Mouse (Mus musculus): ENCODE data around the gene Cybb. TPM values are rescaled to one million over a fixed set of nuclear protein-coding genes. Genes with fewer than 3 reads are reported as not detected.

Cybb gene
- polyA plus RNA-seq, 1 experiment from 2014 or later, result 1.3 TPM

DNA sequence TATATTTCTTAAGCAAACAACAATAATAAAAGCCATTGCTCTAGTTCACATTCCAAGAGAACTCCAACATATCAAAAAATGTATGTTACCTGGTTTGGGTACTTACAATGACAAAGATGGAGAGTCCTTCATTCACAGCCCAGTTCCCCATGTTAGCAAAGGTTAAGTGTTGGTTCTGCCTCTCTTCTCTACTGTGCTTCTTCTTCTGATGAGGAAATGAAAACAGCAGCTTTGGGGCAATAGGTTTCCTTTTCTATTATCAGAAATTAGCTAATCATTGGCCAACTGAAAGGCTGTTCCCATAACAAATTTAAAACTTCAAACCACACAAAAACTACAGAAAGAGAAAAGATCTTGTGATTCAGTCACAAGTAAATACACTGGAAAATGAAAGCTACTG, 18.5 kb downstream of the Cybb start:
- no peaks in the 10 kb centered on the region for H3K36me3 ChIP-seq (replicated peaks; ENCODE audit: control insufficient read depth, insufficient read depth, low read depth, low read length)
- no peak overlapping the region for H3K9ac ChIP-seq (replicated peaks; ENCODE audit: low read length)
- H3K4me1 ChIP-seq (ENCODE audit: control insufficient read depth, insufficient read depth, low read length), result no peaks in the 10 kb centered on the region
- no peak overlapping the region for H3K4me2 ChIP-seq (ENCODE audit: low read depth, low read length)
- ATAC-seq (replicated peaks; ENCODE audit: insufficient number of reproducible peaks, low FRiP score, low TSS enrichment, low read depth) (no peak), DNase-seq (ENCODE audit: low spot score) (no peak)
- H3K27me3 ChIP-seq (ENCODE audit: control insufficient read depth, insufficient read depth, low read length), result no peaks in the 10 kb centered on the region
- no peak overlapping the region for H3K27ac ChIP-seq (replicated peaks; ENCODE audit: low read depth, low read length)
- no peaks in the 10 kb centered on the region for H3K9me3 ChIP-seq (replicated peaks; ENCODE audit: control insufficient read depth, low read length)
- H3K4me3 ChIP-seq (ENCODE audit: low read depth, low read length), result no peak overlapping the region

DNA sequence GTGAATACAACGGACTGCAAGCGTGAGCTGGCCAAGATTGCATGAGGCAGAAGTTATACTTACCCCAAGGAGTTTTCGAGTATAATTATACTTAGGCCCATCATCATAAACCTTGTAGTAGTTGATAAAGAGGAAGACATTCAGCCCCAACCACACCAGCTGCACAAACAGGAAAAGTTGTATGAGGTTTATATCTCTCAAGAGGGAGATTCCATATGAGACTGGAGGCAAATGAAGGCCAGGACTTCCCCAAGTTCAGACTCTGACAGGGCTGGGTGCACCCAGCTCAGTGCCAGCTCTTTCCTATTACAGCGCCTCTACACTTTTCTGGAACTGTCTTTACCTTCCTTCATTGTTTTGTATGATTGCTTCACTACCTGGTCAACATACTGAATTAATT, 20.6 kb downstream of the Cybb start:
- Histone ChIP-seq H3K9me3 (replicated peaks; ENCODE audit: control insufficient read depth, low read length) (no peaks in the 10 kb centered on the region), H3K4me2 (ENCODE audit: low read depth, low read length) (no peak overlapping the region), H3K4me3 (ENCODE audit: low read depth, low read length) (no peak overlapping the region), H3K27me3 (ENCODE audit: control insufficient read depth, insufficient read depth, low read length) (no peaks in the 10 kb centered on the region), H3K36me3 (replicated peaks; ENCODE audit: control insufficient read depth, insufficient read depth, low read depth, low read length) (no peaks in the 10 kb centered on the region), H3K27ac (replicated peaks; ENCODE audit: low read depth, low read length) (no peak overlapping the region), H3K4me1 (ENCODE audit: control insufficient read depth, insufficient read depth, low read length) (no peaks in the 10 kb centered on the region), H3K9ac (replicated peaks; ENCODE audit: low read length) (no peak overlapping the region)
- WGBS, result 84% methylated on average over 4 of the region's 4 CpGs
- ATAC-seq (replicated peaks; ENCODE audit: insufficient number of reproducible peaks, low FRiP score, low TSS enrichment, low read depth), result no peak
- DNase-seq (ENCODE audit: low spot score), result no peak

GRCm38 (mm10) chrX:9465890-9466289, 21.7 kb downstream of the Cybb start:
- no peaks in the 10 kb centered on the region for H3K9me3 ChIP-seq (replicated peaks; ENCODE audit: control insufficient read depth, low read length)
- no peak overlapping the region for H3K4me3 ChIP-seq (ENCODE audit: low read depth, low read length)
- ATAC-seq (replicated peaks; ENCODE audit: insufficient number of reproducible peaks, low FRiP score, low TSS enrichment, low read depth) (no peak), DNase-seq (ENCODE audit: low spot score) (no peak)
- H3K4me2 ChIP-seq (ENCODE audit: low read depth, low read length), result no peak overlapping the region
- no peak overlapping the region for H3K27ac ChIP-seq (replicated peaks; ENCODE audit: low read depth, low read length)
- H3K9ac ChIP-seq (replicated peaks; ENCODE audit: low read length), result no peak overlapping the region
- 64% methylated on average over 2 of the region's 2 CpGs for WGBS
- H3K27me3 ChIP-seq (ENCODE audit: control insufficient read depth, insufficient read depth, low read length), result no peaks in the 10 kb centered on the region
- H3K36me3 ChIP-seq (replicated peaks; ENCODE audit: control insufficient read depth, insufficient read depth, low read depth, low read length), result no peaks in the 10 kb centered on the region
- H3K4me1 ChIP-seq (ENCODE audit: control insufficient read depth, insufficient read depth, low read length), result no peaks in the 10 kb centered on the region

GRCm38 (mm10) chrX:9462671-9463070, 24.9 kb downstream of the Cybb start:
- Histone ChIP-seq H3K9me3 (replicated peaks; ENCODE audit: control insufficient read depth, low read length) (no peaks in the 10 kb centered on the region), H3K4me3 (ENCODE audit: low read depth, low read length) (no peak overlapping the region), H3K4me1 (ENCODE audit: control insufficient read depth, insufficient read depth, low read length) (no peaks in the 10 kb centered on the region), H3K4me2 (ENCODE audit: low read depth, low read length) (no peak overlapping the region), H3K27me3 (ENCODE audit: control insufficient read depth, insufficient read depth, low read length) (no peaks in the 10 kb centered on the region), H3K36me3 (replicated peaks; ENCODE audit: control insufficient read depth, insufficient read depth, low read depth, low read length) (no peaks in the 10 kb centered on the region), H3K9ac (replicated peaks; ENCODE audit: low read length) (no peak overlapping the region), H3K27ac (replicated peaks; ENCODE audit: low read depth, low read length) (no peak overlapping the region)
- no peak for DNase-seq (ENCODE audit: low spot score)
- 82% methylated on average over 3 of the region's 3 CpGs for WGBS
- no peak for ATAC-seq (replicated peaks; ENCODE audit: insufficient number of reproducible peaks, low FRiP score, low TSS enrichment, low read depth)

GRCm38 (mm10) chrX:9461399-9461798, 26.2 kb downstream of the Cybb start:
- H3K27me3 ChIP-seq (ENCODE audit: control insufficient read depth, insufficient read depth, low read length), result no peaks in the 10 kb centered on the region
- H3K36me3 ChIP-seq (replicated peaks; ENCODE audit: control insufficient read depth, insufficient read depth, low read depth, low read length), result no peaks in the 10 kb centered on the region
- DNase-seq (ENCODE audit: low spot score) (no peak), ATAC-seq (replicated peaks; ENCODE audit: insufficient number of reproducible peaks, low FRiP score, low TSS enrichment, low read depth) (no peak)
- no peak overlapping the region for H3K9ac ChIP-seq (replicated peaks; ENCODE audit: low read length)
- no peak overlapping the region for H3K27ac ChIP-seq (replicated peaks; ENCODE audit: low read depth, low read length)
- no peaks in the 10 kb centered on the region for H3K4me1 ChIP-seq (ENCODE audit: control insufficient read depth, insufficient read depth, low read length)
- H3K4me2 ChIP-seq (ENCODE audit: low read depth, low read length), result no peak overlapping the region
- H3K4me3 ChIP-seq (ENCODE audit: low read depth, low read length), result no peak overlapping the region
- H3K9me3 ChIP-seq (replicated peaks; ENCODE audit: control insufficient read depth, low read length), result no peaks in the 10 kb centered on the region

GRCm38 (mm10) chrX:9460387-9460930, 27.1 kb downstream of the Cybb start:
- H3K9ac ChIP-seq (replicated peaks; ENCODE audit: low read length), result no peak overlapping the region
- 76% methylated on average over 4 of the region's 4 CpGs for WGBS
- H3K27me3 ChIP-seq (ENCODE audit: control insufficient read depth, insufficient read depth, low read length), result no peaks in the 10 kb centered on the region
- no peak overlapping the region for H3K4me3 ChIP-seq (ENCODE audit: low read depth, low read length)
- no peak for DNase-seq (ENCODE audit: low spot score)
- no peak overlapping the region for H3K27ac ChIP-seq (replicated peaks; ENCODE audit: low read depth, low read length)
- no peaks in the 10 kb centered on the region for H3K4me1 ChIP-seq (ENCODE audit: control insufficient read depth, insufficient read depth, low read length)
- no peak overlapping the region for H3K4me2 ChIP-seq (ENCODE audit: low read depth, low read length)
- no peaks in the 10 kb centered on the region for H3K9me3 ChIP-seq (replicated peaks; ENCODE audit: control insufficient read depth, low read length)
- ATAC-seq (replicated peaks; ENCODE audit: insufficient number of reproducible peaks, low FRiP score, low TSS enrichment, low read depth), result no peak
- no peaks in the 10 kb centered on the region for H3K36me3 ChIP-seq (replicated peaks; ENCODE audit: control insufficient read depth, insufficient read depth, low read depth, low read length)

DNA sequence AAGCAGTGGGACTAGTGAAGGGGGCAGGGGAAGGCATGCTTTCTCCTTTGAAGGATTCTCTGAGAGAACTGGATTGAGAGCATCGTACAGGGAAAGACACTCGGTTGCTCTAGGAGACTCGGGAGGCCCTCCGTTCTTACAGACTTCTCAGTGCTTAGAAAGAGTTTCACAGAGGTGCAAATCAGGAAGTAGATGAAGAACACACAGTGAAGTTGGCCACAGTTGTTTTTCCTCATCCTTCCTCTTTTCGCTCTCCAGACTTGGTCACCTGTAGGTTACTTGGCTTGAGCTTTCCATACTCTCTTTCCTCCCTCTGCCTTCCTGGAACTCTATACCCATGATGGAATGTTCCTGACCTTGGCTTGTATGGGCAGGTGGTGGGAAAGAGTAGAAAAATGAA, 35.2 kb downstream of the Cybb start:
- Histone ChIP-seq H3K9ac (replicated peaks; ENCODE audit: low read length) (no peak overlapping the region), H3K36me3 (replicated peaks; ENCODE audit: control insufficient read depth, insufficient read depth, low read depth, low read length) (no peaks in the 10 kb centered on the region), H3K27me3 (ENCODE audit: control insufficient read depth, insufficient read depth, low read length) (no peaks in the 10 kb centered on the region), H3K4me1 (ENCODE audit: control insufficient read depth, insufficient read depth, low read length) (no peaks in the 10 kb centered on the region), H3K27ac (replicated peaks; ENCODE audit: low read depth, low read length) (no peak overlapping the region), H3K9me3 (replicated peaks; ENCODE audit: control insufficient read depth, low read length) (no peaks in the 10 kb centered on the region), H3K4me2 (ENCODE audit: low read depth, low read length) (no peak overlapping the region), H3K4me3 (ENCODE audit: low read depth, low read length) (no peak overlapping the region)
- WGBS, result 85% methylated on average over 5 of the region's 5 CpGs
- ATAC-seq (replicated peaks; ENCODE audit: insufficient number of reproducible peaks, low FRiP score, low TSS enrichment, low read depth) (no peak), DNase-seq (ENCODE audit: low spot score) (no peak)

GRCm38 (mm10) chrX:9447284-9447683, 40.3 kb downstream of the Cybb start:
- Histone ChIP-seq H3K4me2 (ENCODE audit: low read depth, low read length) (no peak overlapping the region), H3K36me3 (replicated peaks; ENCODE audit: control insufficient read depth, insufficient read depth, low read depth, low read length) (no peaks in the 10 kb centered on the region), H3K4me3 (ENCODE audit: low read depth, low read length) (no peak overlapping the region), H3K27ac (replicated peaks; ENCODE audit: low read depth, low read length) (no peak overlapping the region), H3K4me1 (ENCODE audit: control insufficient read depth, insufficient read depth, low read length) (no peaks in the 10 kb centered on the region), H3K27me3 (ENCODE audit: control insufficient read depth, insufficient read depth, low read length) (no peaks in the 10 kb centered on the region), H3K9ac (replicated peaks; ENCODE audit: low read length) (no peak overlapping the region), H3K9me3 (replicated peaks; ENCODE audit: control insufficient read depth, low read length) (no peaks in the 10 kb centered on the region)
- DNase-seq (ENCODE audit: low spot score) (no peak), ATAC-seq (replicated peaks; ENCODE audit: insufficient number of reproducible peaks, low FRiP score, low TSS enrichment, low read depth) (no peak)

Data from embryonic facial prominence, embryonic 11.5 days (tissue).